Mouse (Mus musculus) myocyte (in vitro differentiated cells): ENCODE measurements around the gene Pclaf.

Source experiments
- CEBPB ChIP-seq: IDR thresholded peaks from 2 replicates; pipeline ENCODE4 v1.6.1; 2011; ENCODE audit warnings: mild to moderate bottlenecking, moderate library complexity; ENCODE audit not compliant: poor library complexity, insufficient read depth, severe bottlenecking
- E2F4 ChIP-seq: IDR thresholded peaks from one replicate; pipeline ENCODE4 v1.6.1; 2011; ENCODE audit warnings: mild to moderate bottlenecking, control low read depth, moderate library complexity; ENCODE audit not compliant: insufficient read depth
- MAX ChIP-seq: IDR thresholded peaks from one replicate; pipeline ENCODE4 v1.6.1; 2011; ENCODE audit warnings: low read depth, mild to moderate bottlenecking, control low read depth
- MYOD1 ChIP-seq, 3 experiments: IDR thresholded peaks; one replicate each; pipeline ENCODE4 v1.6.1; 2011; ENCODE audit warnings: control low read depth in 2 of 3, low read depth in 2 of 3, mild to moderate bottlenecking in 2 of 3, moderate library complexity in 1 of 3; ENCODE audit not compliant: insufficient read length in 2 of 3, control insufficient read depth in 1 of 3
- MYOG ChIP-seq, 3 experiments: IDR thresholded peaks; one replicate each; pipeline ENCODE4 v1.6.1; 2011; ENCODE audit warnings: control low read depth in 2 of 3, low read depth in 2 of 3, mild to moderate bottlenecking in 2 of 3; ENCODE audit not compliant: insufficient read length in 2 of 3, control insufficient read depth in 1 of 3, insufficient read depth in 1 of 3
- POLR2A ChIP-seq: IDR thresholded peaks from one replicate; pipeline ENCODE4 v1.6.1; 2011; ENCODE audit warnings: low read depth, mild to moderate bottlenecking, control low read depth, moderate library complexity; ENCODE audit not compliant: insufficient read length
- POLR2AphosphoS2 ChIP-seq: IDR thresholded peaks from one replicate; pipeline ENCODE4 v1.6.1; 2011; ENCODE audit warnings: low read depth, control low read depth; ENCODE audit not compliant: insufficient read length
- REST ChIP-seq: IDR thresholded peaks from one replicate; pipeline ENCODE4 v1.6.1; 2011; ENCODE audit warnings: mild to moderate bottlenecking, control low read depth, moderate library complexity; ENCODE audit not compliant: insufficient read depth, insufficient read length
- SRF ChIP-seq: IDR thresholded peaks from one replicate; pipeline ENCODE4 v1.6.1; 2011; ENCODE audit warnings: low read depth; ENCODE audit not compliant: control insufficient read depth, insufficient read length
- TCF12 ChIP-seq: IDR thresholded peaks from one replicate; pipeline ENCODE4 v1.6.1; 2011; ENCODE audit warnings: mild to moderate bottlenecking, control low read depth; ENCODE audit not compliant: poor library complexity, insufficient read depth, severe bottlenecking
- TCF3 ChIP-seq: IDR thresholded peaks from one replicate; pipeline ENCODE4 v1.6.1; 2011; ENCODE audit warnings: low read depth, control low read depth; ENCODE audit not compliant: insufficient read length
- USF1 ChIP-seq: IDR thresholded peaks from one replicate; pipeline ENCODE4 v1.6.1; 2011; ENCODE audit warnings: low read depth, mild to moderate bottlenecking, control low read depth, moderate library complexity

- TF ChIP-seq POLR2A: no peak
- TF ChIP-seq MAX: no peak
- TF ChIP-seq TCF12: no peak
- no peak for TF ChIP-seq MYOD1 (IDR thresholded peaks at IDR 0.05; ENCODE audit: control insufficient read depth in 1 of 3, insufficient read length in 2 of 3, low read depth in 2 of 3)
- TF ChIP-seq MYOG (IDR thresholded peaks at IDR 0.05; ENCODE audit: control insufficient read depth in 1 of 3, insufficient read depth in 1 of 3, insufficient read length in 2 of 3, low read depth in 2 of 3): no peak
- no peak for TF ChIP-seq POLR2AphosphoS2
- TF ChIP-seq E2F4: no peak
- TF ChIP-seq REST: no peak
- no peak for TF ChIP-seq TCF3
- no peak for TF ChIP-seq USF1
- no peak for TF ChIP-seq CEBPB
- TF ChIP-seq SRF: no peak
These were observed 1.1 kb downstream of the Pclaf start for GRCm38 (mm10) chr9:65891126-65891525.
